Mouse (Mus musculus) mouse trophoblast stem cell (cell line): Measurements from ENCODE around the gene Slc12a8.
"Not testable (repeated sequence)": the region's sequence is repeated elsewhere in the genome, so short reads cannot be mapped to it uniquely, and the experiment has no call there.

Experiments
- in situ Hi-C, 2 experiments: fragments of 300-500 bp; cut with MseI, MboI; formaldehyde crosslinking; loops; 2 replicates in 1 of 2; 3 replicates in 1 of 2; pipeline ENCODE4 v1.15.1; 2025

Gene Slc12a8

GRCm38 (mm10) chr16:33516807-33517565, at the start of gene Slc12a8:
Slc12a8 (plus strand) TSS chr16:33517328.
- in situ Hi-C loops = no loop called here

GRCm38 (mm10) chr16:33467451-33467850, 49.7 kb upstream of the Slc12a8 start:
- in situ Hi-C loops = no loop called here

DNA sequence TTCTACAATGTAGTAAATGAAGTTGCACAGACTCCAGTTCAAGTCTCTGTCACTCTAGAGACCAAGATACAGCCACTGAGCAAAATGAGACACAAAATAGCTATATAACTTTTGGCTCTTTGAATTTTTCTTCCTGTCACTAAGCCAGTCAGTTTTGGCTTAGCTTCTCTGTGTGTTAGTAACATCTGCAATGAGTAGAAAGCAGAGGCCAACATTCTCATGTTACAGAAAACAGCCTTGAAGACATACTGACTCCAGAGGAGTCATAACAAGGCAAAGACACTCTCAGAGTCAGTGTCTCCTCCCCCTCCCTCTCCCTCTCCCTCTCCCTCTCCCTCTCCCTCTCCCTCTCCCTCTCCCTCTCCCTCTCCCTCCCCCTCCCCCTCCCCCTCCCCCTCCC, 47.2 kb upstream of the Slc12a8 start:
- in situ Hi-C loops = no loop called here

- in situ Hi-C loops = no loop called here
These were observed 42.7 kb upstream of the Slc12a8 start for GRCm38 (mm10) chr16:33474381-33474780.

GRCm38 (mm10) chr16:33479926-33480325, 37.2 kb upstream of the Slc12a8 start:
- in situ Hi-C loops = no loop called here

DNA sequence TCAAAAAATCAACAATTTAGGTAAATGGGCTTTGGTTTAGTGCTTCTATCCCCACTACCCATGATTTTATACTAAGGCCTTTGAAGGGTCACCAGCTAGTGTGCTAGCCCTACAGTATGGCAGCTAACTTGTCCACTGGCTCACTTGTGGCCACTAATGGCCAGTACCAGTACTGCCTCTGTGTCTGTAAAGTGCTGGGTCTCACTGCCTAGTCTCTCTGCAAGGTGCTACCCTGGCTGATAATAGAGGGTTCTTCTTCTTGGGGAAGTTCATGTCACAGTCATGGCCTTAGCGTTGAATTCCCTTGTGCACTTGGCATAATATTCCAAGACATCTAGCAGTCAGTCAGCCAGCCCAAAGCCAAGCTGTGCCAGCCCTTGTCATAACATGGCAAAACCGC, 36.0 kb upstream of the Slc12a8 start:
- in situ Hi-C loops = no loop called here

DNA sequence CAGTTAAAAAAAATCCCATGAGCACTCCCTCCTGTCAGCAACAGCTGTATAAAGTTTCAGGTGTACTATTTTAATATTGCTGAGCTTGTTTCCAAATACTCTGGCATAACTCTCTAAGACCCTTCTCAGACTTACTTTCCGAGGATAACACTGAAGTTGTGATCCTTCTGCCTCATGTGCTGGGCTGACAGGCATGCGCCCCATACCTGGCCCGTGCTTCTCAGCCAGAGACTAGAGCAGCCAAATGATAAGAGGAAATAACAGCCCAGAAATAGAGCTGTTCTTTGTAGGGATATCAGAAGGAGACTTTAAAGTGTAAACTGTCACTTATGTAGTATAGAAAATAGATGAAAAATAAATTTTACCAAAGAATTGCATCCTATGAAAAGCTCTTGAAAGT, 34.8 kb upstream of the Slc12a8 start:
- in situ Hi-C loops = no loop called here

DNA sequence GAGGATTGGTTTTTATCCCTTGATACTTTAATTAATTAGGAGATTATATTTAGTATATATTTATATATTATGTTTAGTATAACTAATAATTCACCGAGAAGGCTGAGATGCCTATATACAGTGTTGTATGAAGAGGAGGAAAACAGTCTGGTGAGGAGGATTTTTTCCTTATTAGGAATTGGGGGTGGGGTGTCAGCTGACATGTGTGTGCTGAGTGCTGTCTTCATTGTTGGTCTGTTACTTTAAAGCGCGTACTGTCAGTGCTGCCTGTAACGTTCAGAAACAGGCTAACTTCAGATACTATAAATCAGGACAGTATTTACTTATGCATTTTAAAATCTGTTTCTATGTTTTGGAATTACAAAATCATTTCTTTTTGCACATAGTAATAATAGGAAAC, 29.4 kb upstream of the Slc12a8 start:
- in situ Hi-C loops = no loop called here

GRCm38 (mm10) chr16:33494374-33494773, 22.8 kb upstream of the Slc12a8 start:
- in situ Hi-C loops = no loop called here

GRCm38 (mm10) chr16:33508082-33508481, 9.0 kb upstream of the Slc12a8 start:
- in situ Hi-C loops = no loop called here

DNA sequence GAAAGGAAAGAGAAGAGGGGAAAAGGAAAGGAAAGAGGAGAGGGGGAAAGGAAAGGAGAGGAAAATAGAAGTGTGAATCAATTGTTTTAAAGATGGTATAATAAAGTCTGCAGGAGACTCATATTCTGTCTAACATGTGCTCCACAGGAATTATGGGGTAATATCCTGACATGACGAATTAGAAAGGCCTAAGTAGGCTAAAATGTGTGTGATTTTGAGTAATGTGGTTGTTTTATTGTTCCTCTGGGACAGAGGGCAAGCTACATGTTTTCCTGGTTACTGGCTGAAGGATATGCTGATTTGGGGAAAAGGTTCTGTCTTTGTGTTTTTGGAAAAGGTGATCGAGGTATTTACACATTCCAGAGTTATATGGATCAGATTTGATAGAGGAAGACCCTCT, 7.9 kb upstream of the Slc12a8 start:
- in situ Hi-C loops = not testable (repeated sequence)

DNA sequence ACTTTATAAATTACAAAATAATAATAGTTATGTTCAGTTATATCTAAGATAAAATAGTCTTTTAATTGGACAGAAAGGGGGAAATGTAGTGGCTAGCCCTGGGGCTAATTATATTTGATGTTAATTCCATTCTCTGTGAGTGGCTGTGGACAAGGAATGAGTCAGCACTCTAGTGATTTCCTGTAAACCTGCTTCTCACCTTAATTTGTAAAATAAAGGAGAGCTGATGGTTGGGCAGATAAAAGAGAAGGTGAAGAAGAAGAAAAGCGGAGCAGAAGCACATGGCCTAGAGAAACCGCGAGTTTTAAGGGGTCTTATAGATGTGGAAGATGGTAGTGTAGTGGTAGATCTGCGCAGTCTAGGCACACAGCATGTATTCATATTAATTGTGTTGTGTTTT, 6.3 kb upstream of the Slc12a8 start:
- in situ Hi-C loops = not testable (repeated sequence)

DNA sequence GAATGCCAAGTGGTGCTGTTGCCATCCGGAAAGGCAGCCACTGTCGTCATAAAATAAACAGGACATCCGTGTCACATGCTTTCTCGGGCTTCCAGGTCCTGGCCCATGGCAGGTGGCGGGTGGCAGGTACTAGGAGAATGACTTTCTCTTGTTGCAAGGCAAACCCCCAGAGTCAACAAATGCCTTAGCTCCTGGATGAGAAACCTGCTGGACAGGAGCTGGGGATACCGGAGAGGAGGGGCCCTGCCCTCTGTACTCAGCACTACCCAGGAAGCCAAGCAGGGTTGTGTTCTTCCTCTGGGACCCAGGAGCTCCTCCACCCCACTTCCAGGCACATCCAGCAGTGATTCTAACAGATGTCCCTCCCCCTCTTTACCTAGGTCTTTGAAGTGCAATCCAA, 4.6 kb upstream of the Slc12a8 start:
- in situ Hi-C loops = no loop called here

GRCm38 (mm10) chr16:33517627-33518026, 499 bp downstream of the Slc12a8 start:
- in situ Hi-C loops = no loop called here

GRCm38 (mm10) chr16:33518236-33518635, 1.1 kb downstream of the Slc12a8 start:
- in situ Hi-C loops = no loop called here

DNA sequence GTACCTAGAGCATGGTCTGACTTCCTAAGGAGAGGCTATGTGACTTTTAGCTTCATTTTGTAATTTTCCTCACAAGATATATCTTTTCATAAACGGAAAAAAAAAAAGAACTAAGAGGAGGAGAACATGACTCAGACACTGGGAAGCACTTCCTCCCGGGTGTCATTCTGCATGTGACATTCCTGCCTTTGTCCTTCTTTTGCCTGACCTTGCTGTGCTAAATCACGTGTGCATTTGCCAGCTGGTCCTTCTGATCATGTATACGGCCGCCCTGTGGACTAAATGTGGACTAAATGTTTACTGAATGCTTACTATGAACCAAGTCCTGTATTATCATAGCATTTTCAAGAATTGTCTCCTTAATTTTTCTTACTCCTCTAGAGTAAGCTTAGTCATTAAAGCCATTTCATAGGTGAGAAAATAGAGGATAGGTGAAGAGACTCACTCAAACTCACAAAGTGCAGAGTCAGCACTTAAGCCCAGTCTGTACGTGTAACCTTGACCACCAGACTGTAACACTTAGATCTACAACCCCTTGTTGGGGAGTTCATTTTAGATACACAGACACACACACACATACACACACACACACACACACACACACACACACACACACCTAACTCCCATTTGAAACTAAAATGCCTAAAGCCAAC, 2.9 kb downstream of the Slc12a8 start:
- in situ Hi-C loops = no loop called here

- in situ Hi-C loops = no loop called here
These were observed 5.4 kb downstream of the Slc12a8 start for GRCm38 (mm10) chr16:33522516-33522915.

DNA sequence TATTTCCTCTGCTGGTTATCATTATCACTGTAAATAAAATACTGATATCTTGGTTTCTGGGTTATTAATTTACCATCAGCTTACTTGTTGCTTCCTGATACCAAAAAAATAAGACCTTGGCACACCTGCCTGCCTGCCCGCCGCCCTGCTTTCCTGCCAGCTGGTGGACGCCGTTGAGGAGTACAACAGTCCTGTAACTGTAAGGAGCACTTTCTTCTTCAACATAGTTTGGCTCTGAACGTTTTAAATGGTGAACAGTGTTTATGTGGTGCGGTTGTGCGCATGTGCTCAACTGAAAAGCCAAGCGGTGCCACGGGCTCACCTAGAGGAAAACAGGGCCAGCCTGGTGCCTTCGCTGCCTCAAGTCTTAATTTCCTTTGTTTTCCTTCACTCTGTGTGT, 6.4 kb downstream of the Slc12a8 start:
- in situ Hi-C loops = no loop called here

DNA sequence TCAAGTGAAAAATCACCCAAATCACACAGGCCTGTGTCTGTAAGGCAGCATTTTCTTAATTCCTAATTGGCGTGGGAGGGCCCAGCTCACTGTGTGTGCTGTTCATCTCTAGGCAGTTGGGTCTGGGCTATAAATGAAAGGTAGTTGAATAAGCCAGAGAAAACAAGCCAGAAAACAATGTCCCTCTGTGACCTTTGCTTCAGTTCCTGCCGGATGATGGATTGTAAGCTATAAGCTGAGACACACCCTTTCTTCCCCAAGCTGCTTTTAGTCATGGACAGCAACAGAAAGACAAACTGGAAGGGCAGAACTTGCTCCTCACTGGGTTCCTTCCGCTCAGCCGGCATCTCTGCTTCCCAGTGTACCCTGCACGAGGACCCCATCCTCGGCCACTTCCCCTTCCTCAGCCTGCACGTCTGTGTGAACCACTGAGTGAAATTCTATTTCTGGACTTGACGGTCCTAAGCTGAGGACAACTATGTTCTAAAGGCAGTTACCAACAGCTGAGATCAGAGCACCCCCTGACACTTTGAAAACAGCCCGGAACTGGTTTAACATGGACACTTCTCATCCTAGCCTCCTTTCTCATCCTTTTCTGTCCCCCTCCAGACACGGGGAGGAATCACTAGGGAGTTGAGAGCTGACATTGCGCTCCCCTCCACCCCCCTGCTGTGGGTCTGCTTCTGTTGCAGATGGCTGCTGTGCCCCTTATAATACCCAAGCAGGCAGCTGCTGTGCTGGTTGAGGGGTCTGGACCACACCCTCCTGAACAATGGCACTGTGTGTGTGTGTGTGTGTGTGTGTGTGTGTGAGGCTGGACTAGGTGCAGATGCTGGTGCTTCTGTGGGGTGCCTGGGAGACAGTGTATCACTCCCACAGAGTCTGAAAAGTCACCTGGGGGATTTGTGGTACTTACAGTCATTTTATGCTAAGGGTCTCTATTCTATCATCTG, 12.7 kb downstream of the Slc12a8 start:
- in situ Hi-C loops = no loop called here

GRCm38 (mm10) chr16:33531184-33531583, 14.1 kb downstream of the Slc12a8 start:
- in situ Hi-C loops = no loop called here

DNA sequence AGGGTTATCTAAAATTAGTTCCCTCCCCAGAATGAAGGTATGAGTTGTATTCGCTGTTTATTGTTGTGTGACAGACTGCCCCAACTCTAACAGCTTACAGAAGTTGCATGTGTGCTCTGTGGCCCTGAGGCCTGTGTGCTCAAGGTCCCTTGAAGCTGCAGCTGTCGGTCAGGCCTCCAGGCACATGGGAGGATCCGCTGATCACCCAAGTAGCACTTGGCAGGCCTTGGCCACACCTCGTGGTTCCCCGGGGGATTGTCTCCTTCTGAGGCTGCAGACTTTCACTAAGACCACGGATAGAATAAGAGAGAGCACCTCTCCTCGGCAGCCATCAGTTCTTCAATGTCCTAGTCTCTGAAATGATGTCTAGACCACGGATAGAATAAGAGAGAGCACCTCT, 19.3 kb downstream of the Slc12a8 start:
- in situ Hi-C loops = no loop called here

DNA sequence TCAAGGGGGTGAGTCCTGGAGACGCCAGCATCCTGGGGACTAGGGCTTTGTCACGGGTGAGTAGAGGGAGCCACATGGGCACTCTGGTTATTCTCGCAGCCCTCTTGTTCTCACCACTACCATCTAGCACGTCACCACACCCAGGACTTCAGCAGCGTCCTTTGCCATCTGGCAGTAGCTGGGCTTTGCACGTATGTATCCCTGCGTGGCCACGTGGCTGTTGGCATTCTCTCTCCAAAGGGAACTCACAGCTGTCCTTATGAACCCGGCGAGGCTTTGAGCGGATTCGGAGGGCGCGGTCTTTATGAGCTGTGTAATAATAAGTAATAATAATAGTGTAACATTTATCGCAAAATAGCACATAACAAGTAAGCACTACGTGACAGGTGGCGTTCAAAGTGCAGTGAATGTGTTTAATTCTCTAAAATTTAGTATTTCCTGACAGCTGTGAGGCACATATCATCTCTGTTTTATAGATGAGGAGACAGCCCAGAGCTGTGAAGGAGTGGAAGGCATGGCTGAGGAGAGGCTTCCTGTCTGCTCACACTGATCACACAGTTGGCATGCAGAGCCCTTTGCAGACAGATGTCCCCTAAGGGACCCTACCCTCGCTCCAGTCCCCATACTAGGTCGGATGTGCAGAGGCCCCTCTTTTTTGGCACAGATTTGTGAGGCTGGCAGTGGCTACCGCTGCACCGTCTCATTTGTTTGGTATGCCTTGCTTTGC, 20.5 kb downstream of the Slc12a8 start:
- in situ Hi-C loops = no loop called here
